Mouse (Mus musculus) NIH3T3 (cell line): ENCODE results near the gene Tspan2.

Experiments
- DNase-seq: peaks from one replicate; pipeline ENCODE4 v3.0.0-alpha.2; 2012; ENCODE audit warnings: low read depth

The Tspan2 gene

GRCm38 (mm10) chr3:102773018-102773417 lies 38.7 kb downstream of the Tspan2 start:
- no peak for DNase-seq

DNA sequence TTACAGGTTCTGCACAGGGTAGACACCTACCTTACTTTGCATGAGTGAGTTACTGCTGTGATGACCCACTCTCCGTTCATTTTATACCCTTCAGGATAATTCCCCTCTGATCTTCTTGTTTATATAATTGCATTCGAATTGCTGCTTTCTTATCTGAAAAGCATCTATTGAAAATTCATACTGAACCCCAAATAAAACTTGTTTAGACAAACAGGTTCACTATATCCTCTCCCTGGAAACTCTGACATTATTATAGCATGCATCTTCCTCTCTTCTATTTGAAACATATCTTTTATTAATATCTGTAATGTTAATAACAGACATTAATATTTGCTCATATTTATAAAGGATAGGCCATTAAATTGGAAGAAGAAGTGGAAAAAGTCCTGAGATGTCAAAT lies 48.3 kb downstream of the Tspan2 start, which contains the start of gene Tshb:
TSS of gene Tshb (minus strand) at position 101 of the 400 bp plus-strand sequence.
- DNase-seq, result no peak

DNA sequence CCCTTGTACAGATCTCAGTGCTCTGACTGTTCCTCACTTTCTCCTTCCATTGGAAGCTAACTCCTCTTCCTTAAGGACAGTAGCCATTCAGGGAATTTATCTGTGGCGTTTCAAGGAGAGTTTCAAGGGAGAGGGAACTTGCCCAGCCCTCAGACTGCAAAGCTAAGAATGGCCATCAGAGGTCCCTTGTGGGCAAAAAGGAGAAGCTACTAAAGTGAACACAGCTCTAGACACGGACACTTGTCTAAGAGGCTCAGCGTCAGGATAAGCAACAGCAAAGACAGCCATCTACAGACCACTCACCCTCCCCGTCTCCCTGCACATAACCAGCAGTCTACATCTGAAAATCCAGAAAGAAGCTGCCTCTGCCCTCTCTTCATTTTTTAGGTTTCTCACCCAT lies 53.0 kb downstream of the Tspan2 start:
- no peak for DNase-seq

DNA sequence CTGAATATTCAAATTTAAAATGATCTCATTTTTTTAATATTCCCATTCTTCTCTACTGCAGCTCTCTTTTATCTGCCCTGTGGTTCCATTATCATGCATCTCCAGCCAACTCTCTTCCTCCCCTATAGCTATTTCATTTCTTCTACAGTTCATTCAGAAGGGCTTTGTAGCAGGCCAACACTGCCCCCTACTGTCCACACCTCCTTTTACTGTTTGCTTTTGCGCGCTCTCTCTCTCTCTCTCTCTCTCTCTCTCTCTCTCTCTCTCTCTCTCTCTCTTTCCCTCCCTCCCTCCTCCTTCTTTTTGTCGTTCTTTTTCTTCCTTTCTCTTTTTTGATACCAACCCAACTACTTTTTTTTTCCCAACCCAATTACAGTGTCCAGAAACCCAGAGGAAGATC lies 69.6 kb downstream of the Tspan2 start:
- peak; percentile 90 for DNase-seq

DNA sequence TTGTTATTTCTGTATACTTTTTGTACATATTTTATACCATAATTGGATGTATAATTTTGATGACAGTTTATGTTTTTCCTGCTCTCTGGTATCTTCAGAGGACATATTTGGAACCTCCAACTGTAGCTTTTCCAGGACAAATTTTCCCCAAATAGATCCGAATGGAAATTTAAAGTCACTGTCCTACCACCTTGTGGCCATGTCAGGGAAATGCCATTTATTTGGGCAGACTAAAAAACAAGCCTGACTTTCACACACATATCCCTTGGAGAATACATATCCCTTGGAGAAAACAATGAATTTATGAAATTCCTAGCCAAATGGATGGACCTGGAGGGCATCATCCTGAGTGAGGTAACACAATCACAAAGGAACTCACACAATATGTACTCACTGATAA lies 108.1 kb downstream of the Tspan2 start:
- DNase-seq, result peak; percentile 22

DNA sequence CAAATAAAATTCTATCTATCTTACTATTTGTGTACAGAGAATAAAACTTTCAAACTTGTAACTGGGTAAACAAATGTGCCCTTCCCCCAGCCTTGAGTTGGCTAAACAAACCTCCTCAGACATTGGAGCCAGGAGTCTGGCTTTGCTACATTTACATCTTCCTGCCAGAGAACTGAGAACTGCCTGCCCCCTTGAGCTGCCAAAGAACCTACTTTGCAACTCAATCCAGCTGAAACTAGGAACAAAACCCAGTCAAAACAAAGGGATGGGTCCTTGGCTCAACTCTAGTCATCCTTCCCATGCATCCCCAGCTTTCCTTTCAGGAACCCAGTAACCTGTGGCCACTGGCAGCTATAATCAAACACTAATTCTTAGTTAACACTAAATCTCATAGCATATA lies 114.3 kb downstream of the Tspan2 start:
- DNase-seq, result peak; percentile 3
